In the genomic region with DNA sequence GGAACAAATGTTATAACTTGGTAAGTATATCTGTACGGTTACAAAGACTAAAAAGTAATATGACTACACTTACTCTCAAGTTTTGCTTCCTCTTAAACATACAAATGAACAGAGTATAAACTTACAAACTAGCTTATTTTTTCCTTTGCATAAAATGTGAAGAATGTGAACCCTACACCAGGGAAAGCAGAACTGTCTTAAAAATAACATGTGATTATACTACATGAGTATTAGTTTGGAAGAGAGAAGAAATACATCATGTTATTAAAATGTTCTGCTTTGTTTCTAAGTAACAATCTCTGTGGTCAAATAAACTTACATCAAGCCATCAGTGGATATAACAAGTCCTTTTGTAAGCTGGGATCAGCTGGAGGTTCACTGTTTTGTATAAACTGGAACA, we compare ENCODE assay signal across 29 mouse cellular contexts. TPM values are rescaled to one million over a fixed set of nuclear protein-coding genes. Genes with fewer than 3 reads are reported as not detected.
DNase-seq lines count a peak whose midpoint lies in the region; ATAC-seq and TF ChIP-seq lines count a peak whose summit lies in the region.
"Had no signal": no experiment of that assay in that cellular context is flagged by ENCODE, and none has a peak within 500 bp of the region (broad histone marks: within the 10 kb centered on the region; RNA-seq: fewer than 3 reads in every experiment).

No protein-coding gene starts in this region.

- no peaks in the 10 kb centered on the region for H3K36me3 ChIP-seq in heart, postnatal 0 days (replicated peaks; ENCODE audit: control insufficient read depth, insufficient read depth, low read length)
- no peaks in the 10 kb centered on the region for H3K36me3 ChIP-seq in limb, embryonic 14.5 days (ENCODE audit: control insufficient read depth, insufficient read depth, low read length)
- H3K36me3 ChIP-seq in stomach, postnatal 0 days (ENCODE audit: control insufficient read depth, insufficient read depth, low read length) = no peaks in the 10 kb centered on the region
- H3K36me3 ChIP-seq: lung, embryonic 15.5 days; midbrain, embryonic 12.5 days had no signal

- no peak overlapping the region for H3K9ac ChIP-seq in heart, postnatal 0 days (replicated peaks; ENCODE audit: low read depth, low read length)
- H3K9ac ChIP-seq in limb, embryonic 14.5 days (ENCODE audit: low read depth, low read length, severe bottlenecking) = no peak overlapping the region
- no peak overlapping the region for H3K9ac ChIP-seq in stomach, postnatal 0 days (ENCODE audit: low read length)
- H3K9ac ChIP-seq: hindbrain, embryonic 14.5 days; liver, embryonic 15.5 days; lung, embryonic 15.5 days; midbrain, embryonic 12.5 days had no signal

- ATAC-seq in heart, postnatal 0 days (ENCODE audit: insufficient read depth, low read depth) = no peak; the same call in none of the 2 replicates
- peak; percentile 51; the same call in 1 of the 2 replicates for ATAC-seq in limb, embryonic 14.5 days (ENCODE audit: low FRiP score, low read depth)
- ATAC-seq in stomach, postnatal 0 days (ENCODE audit: low FRiP score, low TSS enrichment) = peak; percentile 32; the same call in 1 of the 2 replicates
- ATAC-seq: activated CD4-positive, CD25-positive, alpha-beta regulatory T cell, adult 4 months; CD4-positive, CD25-positive, alpha-beta regulatory T cell, adult 4 months; forebrain, embryonic 14.5 days; intestine, postnatal 0 days had no signal

- no peaks in the 10 kb centered on the region for H3K4me1 ChIP-seq in heart, postnatal 0 days (ENCODE audit: control insufficient read depth, insufficient read depth)
- 0 out of 2 replicates have a peak, but pooled peaks cover 9% of the 10 kb centered on the region for H3K4me1 ChIP-seq in limb, embryonic 14.5 days (ENCODE audit: control insufficient read depth, insufficient read depth, low read length)
- H3K4me1 ChIP-seq in stomach, postnatal 0 days (replicated peaks; ENCODE audit: control insufficient read depth, insufficient read depth) = no peaks in the 10 kb centered on the region
- H3K4me1 ChIP-seq: liver, embryonic 15.5 days; lung, embryonic 15.5 days; megakaryocyte, embryonic 14.5 days; midbrain, embryonic 12.5 days had no signal

- peak overlapping the region; percentile 28; the same call in 1 of the 2 replicates for H3K27ac ChIP-seq in heart, postnatal 0 days (ENCODE audit: low read depth)
- 0 out of 2 replicates have a peak overlapping the region, but pooled peaks have one; percentile 52 for H3K27ac ChIP-seq in limb, embryonic 14.5 days (replicated peaks; ENCODE audit: low read depth, low read length)
- H3K27ac ChIP-seq in stomach, postnatal 0 days (replicated peaks) = peak overlapping the region; percentile 30; the same call in 1 of the 2 replicates
- H3K27ac ChIP-seq: hindbrain, embryonic 14.5 days; liver, embryonic 15.5 days; lung, embryonic 15.5 days; midbrain, embryonic 12.5 days had no signal

- WGBS in heart, postnatal 0 days = 71% methylated on average over 1 of the region's 1 CpGs
- 62% methylated on average over 1 of the region's 1 CpGs for WGBS in limb, embryonic 14.5 days
- WGBS in stomach, postnatal 0 days = 45% methylated on average over 1 of the region's 1 CpGs

- no peak for DNase-seq in heart, postnatal 0 days (ENCODE audit: low spot score)
- DNase-seq in heart, postnatal 14 days = no peak
- peak; percentile 24 for DNase-seq in NIH3T3 (ENCODE audit: low read depth)
- no peak for DNase-seq in limb, embryonic 14.5 days (ENCODE audit: low spot score)
- DNase-seq in stomach, postnatal 0 days (ENCODE audit: low spot score) = no peak
- DNase-seq in cerebellum, adult 18-20 months = no peak
- no peak for DNase-seq in left cerebral cortex, adult 11 months (ENCODE audit: low spot score)
- DNase-seq: adrenal gland, adult 2 months; adrenal gland, postnatal 36 days; cerebellum, adult 2 months; cerebellum, postnatal 25 days; gastrocnemius, postnatal 36 days; heart, adult 18-20 months; kidney, postnatal 25 days; lung, postnatal 36 days; thymus, adult 2 months; thymus, postnatal 36 days had no signal

- intact Hi-C loops in heart, postnatal 14 days (cut with DNase I) = no loop called here

- H3K4me3 ChIP-seq in heart, postnatal 0 days (ENCODE audit: low read depth, low read length) = no peak overlapping the region
- no peak overlapping the region for H3K4me3 ChIP-seq in limb, embryonic 14.5 days (replicated peaks; ENCODE audit: low read length)
- H3K4me3 ChIP-seq in stomach, postnatal 0 days (ENCODE audit: low read depth, low read length) = no peak overlapping the region
- H3K4me3 ChIP-seq: liver, embryonic 15.5 days; lung, embryonic 15.5 days; megakaryocyte, embryonic 14.5 days; midbrain, embryonic 12.5 days had no signal

- TF ChIP-seq EP300 in heart, postnatal 0 days (IDR thresholded peaks at IDR 0.05; ENCODE audit: low read depth) = no peak
- no peak for TF ChIP-seq EP300 in stomach, postnatal 0 days (optimal IDR thresholded peaks at IDR 0.05)

- TF ChIP-seq CTCF in heart, postnatal 0 days (IDR thresholded peaks at IDR 0.05; ENCODE audit: low read depth) = no peak
- no peak for TF ChIP-seq CTCF in stomach, postnatal 0 days (IDR thresholded peaks at IDR 0.05; ENCODE audit: low read depth)

- no peaks in the 10 kb centered on the region for H3K27me3 ChIP-seq in heart, postnatal 0 days (ENCODE audit: control insufficient read depth, insufficient read depth, low read length)
- no peaks in the 10 kb centered on the region for H3K27me3 ChIP-seq in limb, embryonic 14.5 days (ENCODE audit: control insufficient read depth, insufficient read depth, low read length)
- H3K27me3 ChIP-seq in stomach, postnatal 0 days (ENCODE audit: control insufficient read depth, insufficient read depth, low read length) = no peaks in the 10 kb centered on the region
- H3K27me3 ChIP-seq: liver, embryonic 15.5 days; lung, embryonic 15.5 days; megakaryocyte, embryonic 14.5 days; midbrain, embryonic 12.5 days had no signal

- H3K4me2 ChIP-seq in heart, postnatal 0 days (ENCODE audit: low read depth, low read length) = no peak overlapping the region
- H3K4me2 ChIP-seq in limb, embryonic 14.5 days (replicated peaks; ENCODE audit: low read depth, low read length, severe bottlenecking) = no peak overlapping the region
- H3K4me2 ChIP-seq in stomach, postnatal 0 days (replicated peaks; ENCODE audit: low read depth) = no peak overlapping the region
- H3K4me2 ChIP-seq: heart, embryonic 11.5 days; hindbrain, embryonic 14.5 days; liver, embryonic 15.5 days; lung, embryonic 15.5 days; midbrain, embryonic 12.5 days had no signal

- no peak for TF ChIP-seq POLR2A in limb, embryonic 14.5 days (IDR thresholded peaks at IDR 0.05; ENCODE audit: borderline replicate concordance, extremely low read depth, insufficient read depth, insufficient read length)

- no peaks in the 10 kb centered on the region for H3K9me3 ChIP-seq in heart, postnatal 0 days (replicated peaks; ENCODE audit: control insufficient read depth, low read length)
- H3K9me3 ChIP-seq in limb, embryonic 14.5 days (ENCODE audit: control insufficient read depth, low read length) = no peaks in the 10 kb centered on the region
- H3K9me3 ChIP-seq in stomach, postnatal 0 days (ENCODE audit: control insufficient read depth, low read length) = no peaks in the 10 kb centered on the region
- H3K9me3 ChIP-seq: liver, embryonic 15.5 days; lung, embryonic 15.5 days; megakaryocyte, embryonic 14.5 days; midbrain, embryonic 12.5 days had no signal

RNA-seq across cellular contexts. Expression of a gene that starts 5.5 kb away (rescaled TPM):
- total RNA-seq in heart, postnatal 0 days (2014; rRNA removed; ENCODE audit: low replicate concordance) = 45.8 and 67.5 TPM in 2 replicates
- 56.0 and 62.7 TPM in 2 replicates for polyA plus RNA-seq in heart, postnatal 0 days (2015; fragmentation: Nextera tagmentation; extraction: Ambion mirVana)
- 10 to 100 TPM; 73.3 to 74.1 TPM for total RNA-seq in heart, postnatal 14 days (2021)
- polyA plus RNA-seq in limb, embryonic 14.5 days (2012; rRNA removed) = 57.9 and 76.8 TPM in 2 replicates
- 106 and 120 TPM in 2 replicates for polyA plus RNA-seq in limb, embryonic 14.5 days (2014; fragmentation: Nextera tagmentation; extraction: Ambion mirVana)
- polyA plus RNA-seq in stomach, postnatal 0 days (2015; fragmentation: Nextera tagmentation; extraction: Ambion mirVana) = 106 and 127 TPM in 2 replicates
- total RNA-seq: hematopoietic stem cell, adult 5-6 weeks had no signal
- polyA plus RNA-seq: CD4-positive, CD25-positive, alpha-beta regulatory T cell, adult 4 months; liver, adult 2 months had no signal

RNA-seq across cellular contexts. Expression of a gene that starts 34.1 kb away (rescaled TPM):
- 5.3 and 6.6 TPM in 2 replicates for total RNA-seq in heart, postnatal 0 days (2014; rRNA removed; ENCODE audit: low replicate concordance)
- 5.7 and 6.4 TPM in 2 replicates for polyA plus RNA-seq in heart, postnatal 0 days (2015; fragmentation: Nextera tagmentation; extraction: Ambion mirVana)
- total RNA-seq in heart, postnatal 14 days (2021) = 10 to 100 TPM; 16.4 to 19.1 TPM
- polyA plus RNA-seq in limb, embryonic 14.5 days (2012; rRNA removed) = 3.4 and 4.6 TPM in 2 replicates
- 2.5 and 2.8 TPM in 2 replicates for polyA plus RNA-seq in limb, embryonic 14.5 days (2014; fragmentation: Nextera tagmentation; extraction: Ambion mirVana)
- polyA plus RNA-seq in stomach, postnatal 0 days (2015; fragmentation: Nextera tagmentation; extraction: Ambion mirVana) = 2.0 and 2.2 TPM in 2 replicates

RNA-seq across cellular contexts. Expression of a gene that starts 43.6 kb away (rescaled TPM):
- not detected in 2 replicates for total RNA-seq in heart, postnatal 0 days (2014; rRNA removed; ENCODE audit: low replicate concordance)
- polyA plus RNA-seq in heart, postnatal 0 days (2015; fragmentation: Nextera tagmentation; extraction: Ambion mirVana) = 0.43 and 0.59 TPM in 2 replicates
- 1 to 10 TPM; 1.9 to 2.6 TPM for total RNA-seq in heart, postnatal 14 days (2021)
- 4.1 and 5.4 TPM in 2 replicates for polyA plus RNA-seq in limb, embryonic 14.5 days (2012; rRNA removed)
- polyA plus RNA-seq in limb, embryonic 14.5 days (2014; fragmentation: Nextera tagmentation; extraction: Ambion mirVana) = 7.8 and 8.5 TPM in 2 replicates
- polyA plus RNA-seq in stomach, postnatal 0 days (2015; fragmentation: Nextera tagmentation; extraction: Ambion mirVana) = 0.30 and 0.36 TPM in 2 replicates
- total RNA-seq: hematopoietic stem cell, adult 5-6 weeks had no signal
- polyA plus RNA-seq: liver, adult 2 months; thymus, adult 2 months had no signal

RNA-seq across cellular contexts. Expression of a gene that starts 45.6 kb away (rescaled TPM):
- total RNA-seq in heart, postnatal 0 days (2014; rRNA removed; ENCODE audit: low replicate concordance) = 0.04 and 0.27 TPM in 2 replicates
- polyA plus RNA-seq in heart, postnatal 0 days (2015; fragmentation: Nextera tagmentation; extraction: Ambion mirVana) = 0.70 and 0.72 TPM in 2 replicates
- total RNA-seq in heart, postnatal 14 days (2021) = 1 to 10 TPM; 1.2 to 1.4 TPM
- polyA plus RNA-seq in limb, embryonic 14.5 days (2012; rRNA removed) = 0.15 and 0.20 TPM in 2 replicates
- 0.58 and 0.91 TPM in 2 replicates for polyA plus RNA-seq in limb, embryonic 14.5 days (2014; fragmentation: Nextera tagmentation; extraction: Ambion mirVana)
- polyA plus RNA-seq in stomach, postnatal 0 days (2015; fragmentation: Nextera tagmentation; extraction: Ambion mirVana) = 0.35 and 0.45 TPM in 2 replicates
- polyA plus RNA-seq: adrenal gland, adult 2 months; thymus, adult 2 months had no signal
